Mouse (Mus musculus) C2C12 (cell line): ENCODE data around the gene Urb1.

Experiments used
- CEBPB ChIP-seq: IDR thresholded peaks from one replicate; pipeline ENCODE4 v1.6.1; 2011; ENCODE audit warnings: low read depth, mild to moderate bottlenecking, control low read depth, moderate library complexity
- USF1 ChIP-seq: IDR thresholded peaks from one replicate; pipeline ENCODE4 v1.6.1; 2011; ENCODE audit warnings: low read depth, mild to moderate bottlenecking, control low read depth, moderate library complexity

- TF ChIP-seq CEBPB (no peak), USF1 (no peak)
Observed at GRCm38 (mm10) chr16:90774646-90775045, 35.6 kb downstream of the Urb1 start.
